Mouse (Mus musculus) T-helper 1 cell (primary cell): ENCODE measurements at regions not wholly inside any gene's neighbourhood (a gene's known extent, or its start where the extent isn't known, plus 50 kb on each side); places are given as distances from the start of the nearest gene placed in this dataset.

Source experiments
- in situ Hi-C: fragments of 300-600 bp; cut with MboI, MseI; formaldehyde crosslinking; loops from one replicate; pipeline ENCODE4 v1.15.1; 2025; ENCODE audit warnings: high pct_unique_total_duplicates

DNA sequence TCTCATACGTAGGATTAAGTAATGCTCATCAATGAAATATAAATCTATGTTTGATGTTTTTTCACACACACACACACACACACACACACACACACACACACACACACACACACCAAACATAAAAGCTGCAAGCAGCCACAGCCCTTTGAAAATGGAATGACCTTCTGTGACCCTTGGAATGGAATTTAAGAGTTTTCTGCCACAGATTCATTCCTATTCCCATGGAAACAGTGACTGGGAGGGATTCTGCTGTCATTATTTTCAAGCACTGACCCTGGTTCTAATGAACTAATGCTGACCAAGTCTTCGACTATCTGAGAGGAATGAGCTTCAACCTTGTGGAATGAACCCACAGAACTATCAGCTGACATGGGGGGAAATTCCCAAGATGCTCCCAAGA, 156.7 kb upstream of the Cnr1 start:
- in situ Hi-C loops: no loop called here

DNA sequence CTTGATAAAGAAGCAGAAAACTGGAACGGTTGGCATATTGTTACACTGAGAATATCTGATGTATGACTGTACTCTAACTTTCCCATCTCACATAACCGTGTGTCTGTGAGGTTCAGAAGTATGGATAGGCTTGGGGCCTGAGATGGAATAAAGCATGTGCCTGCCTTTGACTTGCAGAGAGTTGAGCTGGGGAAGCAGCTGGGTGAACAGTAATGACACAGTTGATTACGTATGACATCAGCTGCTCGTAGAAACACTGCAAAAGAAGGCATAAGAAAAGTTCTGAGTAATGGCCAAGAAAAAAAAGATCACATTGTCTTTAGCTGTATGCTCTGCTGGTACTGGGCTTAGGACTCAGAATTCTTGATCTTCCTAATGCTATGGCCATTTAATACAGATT, 138.4 kb upstream of the Cnr1 start:
- in situ Hi-C loops: no loop called here

DNA sequence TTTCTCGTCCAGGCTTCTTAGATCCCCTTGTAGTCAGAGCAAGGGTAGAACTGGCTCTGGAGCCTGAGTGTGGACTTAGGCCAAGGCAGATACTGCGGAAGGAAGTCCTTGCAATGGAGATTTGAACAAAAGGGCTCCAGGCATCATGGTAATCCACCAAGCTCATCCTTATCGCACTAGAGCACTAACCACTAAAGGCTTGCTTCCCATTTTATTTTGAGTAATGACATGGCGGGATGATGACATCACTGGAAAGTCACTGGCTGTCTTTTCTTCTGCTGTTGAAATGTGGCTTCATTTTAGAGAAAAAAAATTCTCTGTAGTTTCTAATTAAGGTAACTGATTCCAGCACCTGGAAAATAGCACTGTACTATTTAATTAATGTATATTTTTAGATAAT, 137.4 kb upstream of the Cnr1 start:
- in situ Hi-C loops: no loop called here

DNA sequence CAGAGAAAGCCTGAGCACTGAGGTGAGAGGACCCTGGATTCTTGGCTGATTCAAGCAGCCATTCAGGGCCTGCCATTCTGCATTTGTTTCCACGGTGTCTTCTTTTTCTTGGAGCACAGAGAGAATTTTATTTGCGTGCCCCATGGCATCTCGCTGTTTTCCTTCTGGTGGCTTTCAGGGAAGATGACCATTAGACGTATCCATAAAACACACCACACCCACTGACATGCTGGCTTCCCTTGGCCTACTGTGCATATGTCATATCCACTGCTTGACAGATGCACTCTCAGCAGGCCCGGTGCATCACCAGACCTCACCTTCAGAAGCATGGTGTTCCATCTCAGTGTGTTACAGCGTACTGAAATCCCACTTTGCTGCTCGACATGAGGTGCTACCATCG, 131.0 kb upstream of the Cnr1 start:
- in situ Hi-C loops: no loop called here

DNA sequence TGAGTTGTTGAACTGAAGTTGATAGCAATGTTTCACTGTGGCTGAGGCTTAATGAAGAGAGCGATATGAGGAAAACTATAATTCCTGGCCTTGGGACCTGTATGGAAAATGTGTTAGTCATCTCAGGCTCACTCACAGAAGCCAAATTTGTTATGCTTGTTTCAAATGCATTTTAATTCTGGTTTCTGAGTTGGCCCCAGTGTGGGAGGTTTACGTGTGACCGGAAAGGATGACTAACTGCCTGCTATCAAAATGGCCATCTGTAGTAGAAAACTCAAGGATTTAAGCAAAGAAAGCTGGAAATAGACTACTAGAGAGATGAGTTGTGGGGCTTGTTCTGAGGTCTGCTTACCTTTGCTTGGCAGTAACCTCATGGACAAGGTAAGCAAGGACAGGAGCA, 128.9 kb upstream of the Cnr1 start:
- in situ Hi-C loops: no loop called here

DNA sequence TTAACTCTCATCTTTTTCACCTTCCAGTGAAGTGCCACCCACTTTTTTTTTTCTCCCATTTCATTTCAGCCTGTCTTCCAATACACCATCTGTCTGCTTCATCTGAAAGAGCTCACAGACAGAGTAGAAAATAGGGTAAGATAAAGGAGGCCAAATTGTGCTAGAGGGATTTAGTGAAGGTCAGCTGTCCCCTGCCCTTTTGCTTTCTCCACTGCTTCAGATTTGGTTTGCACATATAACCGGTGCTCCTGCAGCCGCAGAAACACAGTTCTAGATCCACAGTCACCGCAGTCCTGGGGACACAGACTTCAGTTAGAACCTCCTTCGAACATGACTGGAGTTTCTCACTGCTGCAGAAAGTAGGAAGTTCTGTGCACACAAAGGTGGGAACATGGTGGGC, 126.4 kb upstream of the Cnr1 start:
- in situ Hi-C loops: no loop called here

DNA sequence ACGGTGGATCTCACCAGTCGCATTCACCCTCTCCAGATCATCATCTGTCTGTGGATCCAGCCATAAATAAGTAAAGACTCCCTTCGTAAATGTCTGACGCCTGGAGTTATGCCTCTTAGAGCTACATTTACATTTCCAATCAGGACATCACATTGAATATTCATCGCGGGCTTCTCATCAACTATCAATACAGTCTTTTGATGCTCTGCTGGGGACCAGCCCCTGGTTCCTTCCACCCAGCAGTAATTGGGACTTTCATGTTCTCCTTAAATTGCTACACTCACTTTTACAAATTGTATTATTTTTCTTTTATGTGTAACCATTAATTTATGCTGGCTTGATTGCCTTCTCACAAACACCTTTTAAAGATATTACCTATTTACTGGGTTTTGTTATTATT, 125.7 kb upstream of the Cnr1 start:
- in situ Hi-C loops: no loop called here

DNA sequence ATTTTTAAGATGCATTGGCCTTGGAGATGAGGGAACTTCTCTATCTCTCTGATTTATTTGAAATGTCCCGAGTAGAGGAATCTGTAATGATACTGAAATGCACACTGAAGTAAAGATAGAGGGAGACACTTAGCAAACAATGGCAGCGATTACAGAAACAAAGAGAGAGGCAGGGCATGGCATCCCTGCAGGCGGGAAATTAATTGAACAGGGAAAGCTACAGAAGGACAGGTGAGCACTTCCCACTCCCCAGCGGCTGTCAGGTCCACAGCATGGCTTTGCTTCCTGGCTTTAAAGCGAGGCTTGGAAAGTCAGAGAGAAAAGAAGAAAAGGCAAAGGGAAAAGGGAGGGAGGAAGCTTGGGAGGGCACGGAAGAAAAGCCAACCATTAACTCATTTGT, 125.3 kb upstream of the Cnr1 start:
- in situ Hi-C loops: no loop called here

DNA sequence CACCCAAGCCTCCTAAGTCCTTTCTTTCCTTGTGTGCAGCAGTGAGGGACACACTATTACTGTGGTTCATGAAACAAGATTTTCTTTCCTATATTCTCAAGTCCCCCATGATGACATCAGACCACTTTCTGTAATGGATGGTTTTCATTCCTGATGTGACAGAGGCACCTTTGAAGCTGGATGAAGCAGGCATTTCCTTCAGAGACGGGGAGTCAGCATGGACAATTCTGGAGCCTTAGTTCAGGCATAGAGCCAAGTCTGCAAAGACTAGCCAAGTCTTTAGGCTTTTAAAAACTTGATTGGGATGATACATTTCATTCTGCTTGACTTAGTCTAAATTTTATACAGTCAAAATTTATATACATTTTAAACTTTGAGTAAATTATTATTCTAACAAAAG, 124.6 kb upstream of the Cnr1 start:
- in situ Hi-C loops: no loop called here

DNA sequence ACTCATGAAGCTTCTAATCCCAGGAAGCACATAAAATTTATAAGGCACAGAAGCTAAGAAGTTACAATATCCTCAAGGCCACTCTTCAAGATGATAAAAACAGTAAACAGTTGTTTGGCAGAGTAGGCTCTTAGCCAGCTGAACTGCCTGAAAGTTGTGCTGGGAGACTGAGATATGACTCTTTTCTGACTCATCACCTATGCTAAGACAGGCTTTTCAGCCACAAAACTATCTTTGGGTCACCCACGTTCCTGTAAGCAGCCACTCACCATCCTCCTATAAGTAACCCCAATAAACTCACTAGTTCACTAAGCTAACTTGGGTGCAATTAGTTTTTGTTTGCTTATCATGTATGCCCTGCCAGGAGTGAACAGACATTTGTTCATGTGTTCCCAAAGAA, 112.1 kb upstream of the Cnr1 start:
- in situ Hi-C loops: no loop called here

DNA sequence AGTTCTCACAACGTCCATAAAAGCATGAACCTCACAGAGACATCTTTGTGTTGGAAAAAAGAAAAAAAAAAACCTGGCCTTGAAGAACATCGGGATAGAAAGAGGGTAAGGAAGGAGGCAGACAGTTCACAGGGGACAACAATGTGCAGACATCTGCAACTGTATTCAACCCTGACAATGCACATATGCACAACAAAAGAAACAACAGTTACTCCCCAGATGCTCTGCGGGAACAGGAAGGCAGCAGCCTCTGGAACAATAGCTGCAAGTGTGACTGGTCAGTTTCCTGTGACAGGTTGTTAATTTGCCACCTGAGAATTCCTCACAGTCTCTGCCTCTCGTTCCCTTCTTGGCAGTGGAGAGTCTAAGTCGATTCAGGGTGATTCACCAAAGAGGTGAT, 100.5 kb upstream of the Cnr1 start:
- in situ Hi-C loops: no loop called here

DNA sequence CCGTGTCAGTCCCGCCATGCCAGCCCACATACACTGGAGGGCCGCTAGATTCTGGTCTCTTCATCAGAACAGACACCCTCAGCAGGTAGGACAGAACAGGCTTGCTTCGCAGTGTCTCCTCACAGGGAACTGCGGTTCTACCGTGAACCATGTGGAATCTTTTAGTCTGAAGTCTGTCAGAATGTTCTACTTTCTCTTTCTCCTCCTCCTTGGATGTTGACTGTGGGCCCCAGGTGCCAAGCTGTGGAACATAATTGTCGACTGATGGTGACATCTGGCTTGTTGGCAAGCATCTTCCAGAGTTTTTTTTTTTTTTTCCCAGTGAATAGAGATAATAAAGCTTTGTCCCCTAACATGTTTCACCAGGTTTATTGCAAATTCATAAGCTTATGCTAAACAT, 91.3 kb upstream of the Cnr1 start:
- in situ Hi-C loops: no loop called here

DNA sequence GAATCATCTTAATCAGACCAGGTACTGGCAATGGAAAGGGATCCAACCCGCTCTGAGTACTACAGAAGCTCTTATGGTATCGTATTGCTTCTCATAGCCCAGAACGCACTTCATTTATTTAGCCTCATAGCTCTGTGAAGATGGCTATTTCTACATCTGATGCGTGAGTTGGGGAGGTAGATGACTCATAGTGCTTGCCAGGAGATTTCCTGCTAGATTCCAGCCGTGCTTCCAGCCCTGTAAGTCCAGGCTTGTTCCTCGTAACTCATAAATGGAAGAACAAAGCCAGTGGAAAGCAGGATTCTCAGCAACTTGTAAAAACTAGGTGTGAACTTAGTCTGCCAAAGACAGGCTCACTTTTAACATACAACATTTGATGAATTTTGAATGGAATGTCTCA, 86.0 kb upstream of the Cnr1 start:
- in situ Hi-C loops: no loop called here

DNA sequence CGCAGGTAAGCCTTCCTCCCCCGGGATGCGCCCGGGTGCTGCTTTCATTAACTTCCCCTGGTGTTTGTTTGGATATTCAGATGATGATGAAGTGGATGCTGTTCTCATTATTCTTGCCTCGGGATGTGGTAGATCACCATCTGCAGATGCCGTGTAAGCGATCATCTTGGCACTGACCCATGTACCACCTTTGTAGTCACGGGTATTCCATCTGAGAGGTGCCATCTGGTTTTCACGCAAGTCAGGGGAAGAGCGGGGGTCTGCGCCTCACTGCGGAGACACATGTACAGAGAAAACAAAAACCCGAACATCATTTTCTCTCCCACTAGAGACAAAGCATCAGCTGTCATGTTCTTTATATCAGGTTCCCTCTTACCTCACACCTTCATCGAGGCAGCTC, 84.3 kb upstream of the Cnr1 start:
- in situ Hi-C loops: no loop called here

DNA sequence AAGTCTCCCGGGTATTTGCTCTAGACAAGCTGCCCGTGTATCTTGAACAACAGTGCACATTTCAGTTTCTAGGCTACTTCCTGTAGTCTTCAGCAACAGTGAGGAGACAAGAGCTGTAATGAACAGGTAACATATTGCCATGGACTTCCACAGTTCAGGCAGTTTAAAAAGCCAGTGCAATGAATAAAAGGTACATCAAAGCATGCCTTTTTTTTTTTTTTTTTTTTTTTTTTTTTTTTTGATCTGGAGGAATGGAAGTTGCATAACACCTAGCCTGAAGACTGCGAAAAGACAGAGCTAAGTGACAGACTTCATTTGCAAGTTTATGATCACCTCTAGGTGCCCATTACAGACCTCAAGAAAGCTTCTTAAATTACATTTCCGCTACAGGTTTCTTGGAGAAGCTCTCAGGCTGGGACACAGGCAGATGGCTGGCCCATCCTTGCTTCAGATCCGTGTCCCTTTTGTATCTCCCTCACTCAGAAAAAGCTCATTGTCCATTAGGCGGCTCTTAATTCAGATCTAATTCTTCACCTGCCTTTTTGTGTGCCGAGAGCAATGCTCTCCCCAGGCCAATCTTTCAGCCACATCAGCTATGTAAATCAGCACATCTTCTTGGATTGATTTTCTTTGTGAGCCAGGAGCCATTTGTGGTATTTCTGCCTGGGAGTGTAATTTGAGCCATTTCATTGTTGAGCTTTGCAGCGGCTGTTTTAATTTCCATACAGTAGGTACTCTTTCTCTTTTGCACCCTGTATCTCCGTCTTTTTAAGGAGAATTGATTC, 78.6 kb upstream of the Cnr1 start:
- in situ Hi-C loops: no loop called here

DNA sequence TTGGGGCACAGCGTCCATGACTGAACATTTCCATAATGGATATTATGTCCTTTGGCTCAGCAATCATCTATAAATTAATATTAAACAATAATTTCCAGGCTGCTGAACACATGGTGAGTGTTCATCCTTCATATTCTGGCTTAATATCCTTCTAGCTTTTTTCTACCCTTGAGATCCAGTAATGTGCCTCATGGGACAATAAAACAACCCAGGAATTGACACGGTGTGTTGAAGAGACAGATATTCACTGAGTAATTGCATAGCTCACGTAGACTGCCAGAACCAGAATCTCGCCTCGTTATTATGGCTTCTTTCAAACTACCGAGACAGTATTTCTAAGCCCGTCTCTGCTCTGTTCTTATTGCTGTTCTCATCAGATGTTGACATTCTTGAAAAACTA, 74.1 kb upstream of the Cnr1 start:
- in situ Hi-C loops: loop anchor here (10.0 kb wide), 1 partner anchor 835 kb away; no protein-coding TSS in a partner anchor

DNA sequence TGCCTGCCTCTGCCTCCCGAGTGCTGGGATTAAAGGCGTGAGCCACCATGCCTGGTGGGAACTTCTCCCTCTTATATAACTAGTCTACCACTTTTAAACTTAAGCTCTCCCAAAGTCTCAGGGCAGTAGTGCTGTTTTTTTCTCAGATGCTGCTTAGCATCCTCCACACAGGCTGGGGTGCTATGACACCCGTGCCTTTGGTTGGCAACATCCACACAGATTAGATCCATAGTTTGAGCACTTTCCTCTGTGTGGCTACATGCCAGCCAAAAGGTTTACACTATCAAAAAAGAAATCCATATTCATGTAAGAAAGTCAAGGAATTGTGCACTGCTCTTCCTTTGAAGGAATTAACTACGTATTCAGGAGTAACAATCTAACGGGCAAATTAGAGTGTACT, 72.1 kb upstream of the Cnr1 start:
- in situ Hi-C loops: loop anchor here (10.0 kb wide), 1 partner anchor 837 kb away; no protein-coding TSS in a partner anchor

DNA sequence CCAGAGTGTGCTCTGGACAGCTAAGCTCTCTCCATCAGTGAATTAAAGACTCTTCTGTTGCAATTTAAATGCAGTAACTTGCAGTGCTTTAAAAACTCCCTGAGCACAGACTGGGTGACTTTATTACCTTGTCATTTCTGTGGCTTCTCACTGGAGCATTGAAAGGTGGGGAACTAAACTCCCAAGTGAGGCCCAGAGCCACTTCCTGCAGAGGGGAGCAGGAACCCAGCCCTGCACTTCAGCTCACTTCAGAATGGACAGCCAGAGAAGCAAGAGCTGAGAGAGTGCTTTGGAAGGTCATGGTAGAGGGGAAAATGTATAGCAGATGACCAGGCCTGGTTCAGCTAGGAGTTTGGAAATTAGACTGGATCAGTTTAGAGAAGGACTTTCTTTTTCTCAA, 69.3 kb upstream of the Cnr1 start:
- in situ Hi-C loops: loop anchor here (10.0 kb wide), 1 partner anchor 840 kb away; no protein-coding TSS in a partner anchor

DNA sequence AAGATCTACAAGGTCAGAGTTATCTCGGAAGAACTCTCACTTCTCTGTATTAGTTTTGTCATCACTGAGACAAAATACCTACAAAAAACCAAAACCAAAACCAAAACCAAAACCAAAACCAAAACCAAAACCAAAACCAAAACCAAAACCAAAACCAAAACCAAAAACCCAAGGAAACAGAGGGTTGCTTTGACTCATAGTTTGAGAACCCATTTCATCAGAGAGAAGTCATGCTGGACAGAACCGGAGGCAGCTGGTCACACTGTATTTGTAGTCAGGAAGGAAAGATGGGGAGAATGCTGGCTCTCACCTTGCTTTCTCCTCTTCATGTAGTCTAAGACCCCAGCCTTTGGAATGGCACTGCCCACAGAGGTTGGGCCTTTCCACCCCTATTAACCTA, 57.3 kb upstream of the Cnr1 start:
- in situ Hi-C loops: no loop called here

DNA sequence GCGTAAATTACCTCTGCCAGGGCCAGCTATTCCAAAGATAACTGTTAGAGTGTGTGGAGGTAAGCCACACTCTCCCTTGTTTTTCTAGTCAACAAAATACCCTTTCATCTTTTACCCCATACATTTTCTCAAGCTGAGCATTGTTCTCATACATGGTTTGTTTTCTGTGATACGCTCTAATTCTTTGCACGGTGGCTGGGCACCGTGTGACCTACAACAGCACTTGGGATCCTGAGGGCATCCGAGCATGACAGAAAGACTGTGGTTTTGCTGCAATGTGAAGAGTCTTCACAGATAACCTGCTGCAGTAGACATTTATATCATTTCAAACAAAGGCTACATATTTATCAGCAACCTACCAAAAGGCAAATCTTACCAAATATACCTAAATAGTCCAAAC, 55.1 kb upstream of the Cnr1 start:
- in situ Hi-C loops: no loop called here
